Mouse (Mus musculus) CH12.LX (cell line): Measurements from ENCODE around the gene Atox1. TPM values are rescaled to one million over a fixed set of nuclear protein-coding genes. Genes with fewer than 3 reads are reported as not detected.

Source experiments
- DNase-seq: peaks from one replicate; pipeline ENCODE4 v3.0.0-alpha.2; 2013; ENCODE audit errors: extremely low read depth
- H3K27ac ChIP-seq: 2 replicates; pipeline ENCODE4 v1.5.1; 2012; ENCODE audit warnings: low read depth, mild to moderate bottlenecking, control low read depth, moderate library complexity; ENCODE audit not compliant: insufficient read depth
- H3K27me3 ChIP-seq: replicated peaks from 2 replicates; pipeline ENCODE3; 2012; ENCODE audit warnings: inconsistent platforms
- H3K36me3 ChIP-seq, 2 experiments: replicated peaks in 1 of 2; 2 replicates each; pipeline versions ENCODE3 to v1.6.1; 2012; ENCODE audit warnings: inconsistent platforms in 1 of 2, low read length in 1 of 2, mild to moderate bottlenecking in 1 of 2, mixed read lengths in 1 of 2, moderate library complexity in 1 of 2; ENCODE audit not compliant: control insufficient read depth in 1 of 2, insufficient read depth in 1 of 2
- H3K4me1 ChIP-seq, 2 experiments: 2 replicates each; pipeline ENCODE4 v1.6.1; 2012; ENCODE audit warnings: inconsistent platforms in 1 of 2, moderate library complexity in 1 of 2; ENCODE audit not compliant: insufficient read depth in 2 of 2, control insufficient read depth in 1 of 2
- H3K4me2 ChIP-seq: 2 replicates; pipeline ENCODE4 v1.6.1; 2012; ENCODE audit warnings: low read depth, mild to moderate bottlenecking, control low read depth; ENCODE audit not compliant: poor library complexity, insufficient read depth, severe bottlenecking
- H3K4me3 ChIP-seq, 3 experiments: fragments of 150-350 bp in 1 of 3; sonication (generic) in 1 of 3; replicated peaks in 1 of 3; 2 replicates each; pipeline versions ENCODE3 to v1.5.1; 2011 to 2012; ENCODE audit warnings: low read depth in 2 of 3, low read length in 2 of 3, mild to moderate bottlenecking in 2 of 3, moderate library complexity in 2 of 3, control low read depth in 1 of 3, improper control_type of control experiment in 1 of 3, inconsistent platforms in 1 of 3, mixed read lengths in 1 of 3; ENCODE audit not compliant: poor library complexity in 1 of 3
- H3K79me2 ChIP-seq: replicated peaks from 2 replicates; pipeline ENCODE4 v1.6.1; 2012; ENCODE audit warnings: mild to moderate bottlenecking, moderate library complexity; ENCODE audit not compliant: control insufficient read depth, poor library complexity, insufficient read depth, severe bottlenecking; ENCODE audit errors: extremely low read depth
- H3K9ac ChIP-seq: 2 replicates; pipeline ENCODE4 v1.6.1; 2012; ENCODE audit warnings: low read depth, mild to moderate bottlenecking, control low read depth, moderate library complexity; ENCODE audit not compliant: insufficient read depth
- H3K9me3 ChIP-seq: replicated peaks from 2 replicates; pipeline ENCODE3; 2012; ENCODE audit warnings: low read length, inconsistent platforms, mixed read lengths
- CHD1 ChIP-seq: IDR thresholded peaks from 2 replicates; pipeline ENCODE4 v1.6.1; 2012; ENCODE audit warnings: low read depth, low read length, improper control_type of control experiment, inconsistent platforms
- CHD2 ChIP-seq: IDR thresholded peaks from 2 replicates; pipeline ENCODE4 v1.6.1; 2011; ENCODE audit warnings: low read length, improper control_type of control experiment
- CTCF ChIP-seq, 2 experiments: IDR thresholded peaks in 1 of 2; conservative IDR thresholded peaks in 1 of 2; 2 replicates each; pipeline ENCODE4 v1.5.1; 2011 to 2012; ENCODE audit warnings: low read depth in 2 of 2, low read length in 2 of 2, improper control_type of control experiment in 1 of 2, inconsistent platforms in 1 of 2, mild to moderate bottlenecking in 1 of 2, moderate library complexity in 1 of 2
- ELF1 ChIP-seq: IDR thresholded peaks from 2 replicates; pipeline ENCODE4 v1.6.1; 2014; ENCODE audit warnings: low read depth, mild to moderate bottlenecking, inconsistent platforms, low read length, improper control_type of control experiment
- EP300 ChIP-seq: IDR thresholded peaks from 2 replicates; pipeline ENCODE4 v1.6.1; 2011; ENCODE audit warnings: low read length, improper control_type of control experiment
- ETS1 ChIP-seq: conservative IDR thresholded peaks from 2 replicates; pipeline ENCODE4 v1.6.1; 2012; ENCODE audit warnings: low read depth, mild to moderate bottlenecking, inconsistent platforms, low read length, improper control_type of control experiment, moderate library complexity
- IRF4 ChIP-seq: IDR thresholded peaks from 2 replicates; pipeline ENCODE4 v1.6.1; 2014; ENCODE audit warnings: low read depth, mild to moderate bottlenecking, inconsistent platforms, low read length, improper control_type of control experiment
- JUND ChIP-seq: conservative IDR thresholded peaks from 2 replicates; pipeline ENCODE4 v1.6.1; 2011; ENCODE audit warnings: low read depth, low read length, improper control_type of control experiment
- KAT2A ChIP-seq: IDR thresholded peaks from 2 replicates; pipeline ENCODE4 v1.6.1; 2012; ENCODE audit warnings: low read length, improper control_type of control experiment, inconsistent platforms; ENCODE audit not compliant: insufficient replicate concordance
- MAX ChIP-seq: IDR thresholded peaks from 2 replicates; pipeline ENCODE4 v1.6.1; 2011; ENCODE audit warnings: low read length, improper control_type of control experiment
- MEF2A ChIP-seq: IDR thresholded peaks from 2 replicates; pipeline ENCODE4 v1.6.1; 2014; ENCODE audit warnings: low read depth, mild to moderate bottlenecking, inconsistent platforms, low read length, improper control_type of control experiment, borderline replicate concordance
- MXI1 ChIP-seq: IDR thresholded peaks from 2 replicates; pipeline ENCODE4 v1.6.1; 2011; ENCODE audit warnings: mild to moderate bottlenecking, low read depth, low read length, improper control_type of control experiment
- POLR2AphosphoS2 ChIP-seq: IDR thresholded peaks from 2 replicates; pipeline ENCODE4 v1.6.1; 2011; ENCODE audit warnings: low read depth, low read length, improper control_type of control experiment
- RAD21 ChIP-seq: IDR thresholded peaks from 2 replicates; pipeline ENCODE4 v1.6.1; 2011; ENCODE audit warnings: low read depth, mild to moderate bottlenecking, low read length, improper control_type of control experiment, moderate library complexity
- TBP ChIP-seq: conservative IDR thresholded peaks from 2 replicates; pipeline ENCODE4 v1.6.1; 2011; ENCODE audit warnings: low read depth, low read length, improper control_type of control experiment
- UBTF ChIP-seq: IDR thresholded peaks from 2 replicates; pipeline ENCODE4 v1.6.1; 2012; ENCODE audit warnings: low read depth, mild to moderate bottlenecking, inconsistent platforms, low read length, improper control_type of control experiment, moderate library complexity
- USF2 ChIP-seq: conservative IDR thresholded peaks from 2 replicates; pipeline ENCODE4 v1.6.1; 2011; ENCODE audit warnings: low read depth, low read length, improper control_type of control experiment
- ZC3H11A ChIP-seq: IDR thresholded peaks from 2 replicates; pipeline ENCODE4 v1.6.1; 2012; ENCODE audit warnings: low read depth, mild to moderate bottlenecking, inconsistent platforms, low read length, improper control_type of control experiment
- ZMIZ1 ChIP-seq: IDR thresholded peaks from 2 replicates; pipeline ENCODE4 v1.6.1; 2012; ENCODE audit warnings: low read depth, mild to moderate bottlenecking, inconsistent platforms, low read length, improper control_type of control experiment
- dilution Hi-C: fragments of 300-500 bp; cut with MboI; formaldehyde crosslinking; loops from 2 replicates; pipeline ENCODE4 v1.14.3; 2020; ENCODE audit warnings: low sequenced_read_pairs; ENCODE audit not compliant: extremely low pct_unique_long_range_greater_than_20kb, extremely low pct_ligation_motif_present
- in situ Hi-C: fragments of 300-500 bp; cut with MboI; formaldehyde crosslinking; loops from 3 replicates; pipeline ENCODE4 v1.14.3; 2019; ENCODE audit warnings: low sequenced_read_pairs, low pct_ligation_motif_present, low pct_unique_long_range_greater_than_20kb, mixed read lengths
- polyA plus RNA-seq: library from polyadenylated mRNA; unstranded; fragments of >175 nt; gene quantifications from 2 replicates; pipeline ENCODE4 v1.2.1, GENCODE M21; 2012; ENCODE audit warnings: low read depth; ENCODE audit not compliant: insufficient read length
- total RNA-seq, 2 experiments: library from RNA; depleted of rRNA; stranded (reverse); fragments of 300-350 nt in 1 of 2; fragments of >200 nt in 1 of 2; gene quantifications; 2 replicates each; pipeline ENCODE4 v1.2.3; 2012 to 2014

Gene Atox1
- total and polyA plus RNA-seq, 3 experiments: 264 to 445 (median 398) TPM

DNA sequence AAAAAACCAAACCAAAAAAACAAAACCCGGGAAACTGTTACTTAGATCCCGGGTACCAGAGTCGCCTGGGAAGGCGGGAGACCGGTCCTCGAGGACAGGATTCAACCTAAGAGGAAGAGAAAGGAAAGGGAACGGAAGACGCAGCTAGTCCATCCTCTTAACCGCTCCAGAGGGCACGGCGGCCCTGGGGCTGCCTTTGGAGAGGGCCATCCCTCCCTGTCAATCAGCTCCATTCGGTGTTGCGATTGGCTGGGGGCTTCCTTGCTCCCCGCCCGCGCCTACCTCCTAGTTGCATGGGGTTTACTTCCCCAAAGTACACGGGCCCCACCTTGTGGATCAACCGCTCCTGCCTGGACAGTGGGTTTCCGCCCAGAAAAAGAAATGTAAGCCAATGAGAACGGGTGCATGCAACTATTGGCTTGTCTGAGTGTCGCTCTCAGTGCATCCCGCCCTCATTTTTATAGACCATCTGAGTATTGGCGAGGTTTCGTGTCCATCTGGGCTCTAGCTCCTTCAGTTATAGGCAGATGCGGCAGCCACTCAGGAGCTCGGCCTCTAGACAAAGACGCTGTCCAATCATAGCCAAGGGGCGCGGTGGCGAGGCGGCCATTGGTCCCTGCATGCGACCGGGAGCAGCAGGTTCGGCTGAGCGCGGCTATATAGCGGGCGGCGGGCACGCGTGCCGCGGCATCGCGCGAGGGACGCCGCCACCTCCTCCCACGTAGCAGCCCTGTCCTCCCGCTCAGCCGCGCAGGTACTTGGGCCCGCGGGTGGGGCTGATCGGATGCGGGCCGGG is 8.2 kb upstream of the Atox1 start, which contains the start of gene G3bp1 (continued):
- TF ChIP-seq MEF2A (peak; percentile 30; the same call in 1 of the 2 replicates), IRF4 (peak; percentile 71), ELF1 (peak; percentile 89), KAT2A (peak; percentile 81; the same call in 1 of the 2 replicates), MAX (peak; percentile 91), TBP (peak; percentile 96), POLR2AphosphoS2 (peak; percentile 87; the same call in 1 of the 2 replicates), RAD21 (peak; percentile 14), MXI1 (peak; percentile 95), ETS1 (no peak; the same call in 1 of the 2 replicates), CTCF (conservative IDR thresholded peaks at IDR 0.05 in 1 of 2, IDR thresholded peaks at IDR 0.05 in 1 of 2; ENCODE audit: low read depth in 2 of 2, low read length in 2 of 2) (peak in 1 of 2 experiments; percentile 27; a peak in 2 of 4 replicates), ZC3H11A (no peak)

DNA sequence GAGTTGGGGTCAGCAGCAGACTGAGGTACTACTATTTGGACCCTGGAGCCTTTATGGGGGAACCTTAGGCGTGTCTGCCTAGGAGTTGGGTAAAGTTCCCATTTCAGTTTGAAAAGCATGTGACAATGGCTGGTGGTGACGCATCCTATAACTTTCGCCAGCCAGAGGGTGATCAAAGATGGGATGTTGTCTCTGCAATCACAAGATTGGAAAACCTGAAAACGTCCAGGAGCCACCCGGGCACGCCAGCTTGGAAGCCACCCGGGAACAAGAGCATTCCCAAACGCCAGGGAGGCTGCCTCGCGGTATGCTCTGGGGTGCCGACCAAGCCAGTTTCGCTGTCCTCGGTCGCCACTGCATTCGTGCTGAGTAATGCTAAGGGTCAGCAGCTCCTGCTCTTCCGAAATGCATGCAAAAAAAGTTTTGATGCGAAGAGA is 7.6 kb upstream of the Atox1 start:
- dilution Hi-C loops: no loop called here
- DNase-seq: peak; percentile 61
- Histone ChIP-seq H3K4me3 (peak overlapping the region; percentile 73 to 93 (median 86)), H3K4me2 (peak overlapping the region; percentile 67), H3K9me3 (no peaks in the 10 kb centered on the region), H3K27me3 (no peaks in the 10 kb centered on the region), H3K36me3 (peaks cover 2 to 20% of the 10 kb centered on the region in 2 experiments), H3K4me1 (peaks cover 4 to 21% of the 10 kb centered on the region in 2 experiments), H3K27ac (peak overlapping the region; percentile 80), H3K9ac (peak overlapping the region; percentile 86), H3K79me2 (peaks cover 40% of the 10 kb centered on the region)
- in situ Hi-C loops: no loop called here
- TF ChIP-seq CHD1: 0 out of 2 replicates have a peak, but pooled peaks have one; percentile 82
- no peak for TF ChIP-seq MEF2A
- TF ChIP-seq POLR2AphosphoS2: peak; percentile 2; the same call in 1 of the 2 replicates
- no peak for TF ChIP-seq CHD2
- TF ChIP-seq JUND: 0 out of 2 replicates have a peak, but pooled peaks have one; percentile 33
- TF ChIP-seq EP300: 0 out of 2 replicates have a peak, but pooled peaks have one; percentile 59
- peak; percentile 64; the same call in 1 of the 2 replicates for TF ChIP-seq MXI1
- TF ChIP-seq USF2: no peak
- TF ChIP-seq ELF1: no peak
- TF ChIP-seq UBTF: peak; percentile 77; the same call in 1 of the 2 replicates
- TF ChIP-seq ZMIZ1: no peak
